Mouse (Mus musculus): ENCODE data around the gene Sertad1.

- TF ChIP-seq CTCF (conservative IDR thresholded peaks at IDR 0.05; ENCODE audit: insufficient read depth, insufficient read length, low read depth, low read length): peak; percentile 52
- TF ChIP-seq POLR2A (IDR thresholded peaks at IDR 0.05; ENCODE audit: low read depth, low read length): no peak
Measured at GRCm38 (mm10) chr7:27449256-27449862, 37.4 kb upstream of the Sertad1 start.

All from kidney, adult 2 months (tissue).